Mouse (Mus musculus) ES-Bruce4 (cell line): ENCODE results near the gene Taok1. TPM values are rescaled to one million over a fixed set of nuclear protein-coding genes. Genes with fewer than 3 reads are reported as not detected.

Experiments
- H3K27ac ChIP-seq: 2 replicates; pipeline ENCODE4 v1.5.1; 2012; ENCODE audit warnings: low read length, inconsistent platforms; ENCODE audit not compliant: insufficient read depth
- H3K27me3 ChIP-seq: 2 replicates; pipeline ENCODE4 v1.6.1; 2012; ENCODE audit warnings: mild to moderate bottlenecking, low read length, inconsistent platforms; ENCODE audit not compliant: control insufficient read depth, poor library complexity, insufficient read depth, severe bottlenecking
- H3K36me3 ChIP-seq: 2 replicates; pipeline ENCODE4 v1.6.1; 2012; ENCODE audit warnings: inconsistent platforms, mild to moderate bottlenecking, low read length, moderate library complexity; ENCODE audit not compliant: control insufficient read depth, poor library complexity, insufficient read depth, severe bottlenecking
- H3K4me1 ChIP-seq: one replicate; pipeline ENCODE4 v1.8.1; 2011; ENCODE audit warnings: low read length; ENCODE audit not compliant: control insufficient read depth, insufficient read depth
- H3K4me3 ChIP-seq: 2 replicates; pipeline ENCODE4 v1.5.1; 2011; ENCODE audit warnings: low read depth, mild to moderate bottlenecking, low read length
- H3K9ac ChIP-seq: 2 replicates; pipeline ENCODE4 v1.6.1; 2012; ENCODE audit warnings: low read depth, mild to moderate bottlenecking, inconsistent platforms; ENCODE audit not compliant: poor library complexity, severe bottlenecking
- H3K9me3 ChIP-seq: replicated peaks from 2 replicates; pipeline ENCODE4 v1.6.1; 2012; ENCODE audit warnings: mild to moderate bottlenecking, low read length, inconsistent platforms; ENCODE audit not compliant: control insufficient read depth, poor library complexity, insufficient read depth, severe bottlenecking
- CTCF ChIP-seq: IDR thresholded peaks from one replicate; pipeline ENCODE4 v1.8.1; 2011; ENCODE audit warnings: low read depth, low read length
- EP300 ChIP-seq: IDR thresholded peaks from 2 replicates; pipeline ENCODE4 v1.6.1; 2011; ENCODE audit warnings: low read depth, low read length; ENCODE audit not compliant: insufficient read depth
- POLR2A ChIP-seq: IDR thresholded peaks from one replicate; pipeline ENCODE4 v1.8.1; 2011; ENCODE audit warnings: low read length; ENCODE audit not compliant: insufficient read depth
- polyA plus RNA-seq: library from polyadenylated mRNA; stranded (reverse); fragments of >200 nt; gene quantifications from 2 replicates; pipeline ENCODE4 v1.2.4, GENCODE M21; 2011; ENCODE audit warnings: low read depth; ENCODE audit not compliant: missing spikeins, insufficient read depth, insufficient read length

The Taok1 gene
- polyA plus RNA-seq, 1 experiment, result 50.5 TPM

GRCm38 (mm10) chr11:77641390-77641789 lies 33.8 kb upstream of the Taok1 start:
- Histone ChIP-seq H3K9ac (no peak overlapping the region), H3K36me3 (no peaks in the 10 kb centered on the region), H3K4me3 (no peak overlapping the region), H3K27me3 (no peaks in the 10 kb centered on the region), H3K9me3 (no peaks in the 10 kb centered on the region), H3K4me1 (no peaks in the 10 kb centered on the region), H3K27ac (no peak overlapping the region)
- no peak for TF ChIP-seq CTCF
- TF ChIP-seq POLR2A, result no peak
- TF ChIP-seq EP300, result no peak

DNA sequence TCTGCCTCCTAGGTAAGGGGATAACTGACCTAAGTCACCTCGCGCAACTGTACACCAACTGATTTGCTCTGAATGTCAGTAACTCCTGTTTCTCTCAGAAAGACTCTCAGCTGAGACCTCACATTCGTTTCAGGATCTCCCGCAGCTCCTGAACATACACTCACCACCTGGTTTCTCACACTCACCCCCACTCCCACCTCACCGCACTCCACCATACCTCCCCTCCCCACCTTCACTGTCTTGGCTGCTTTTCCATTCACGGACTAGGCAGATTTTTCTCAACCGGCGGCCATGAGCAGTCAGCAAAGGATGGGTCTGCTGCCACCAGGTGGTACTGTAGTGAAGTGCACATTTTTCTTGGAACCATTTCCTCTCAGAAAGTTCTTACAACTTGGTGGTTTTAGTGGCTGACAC lies 22.6 kb upstream of the Taok1 start:
- Histone ChIP-seq H3K4me1 (no peaks in the 10 kb centered on the region), H3K9ac (peak overlapping the region; percentile 61), H3K4me3 (peak overlapping the region; percentile 71), H3K9me3 (no peaks in the 10 kb centered on the region), H3K27ac (no peak overlapping the region), H3K27me3 (no peaks in the 10 kb centered on the region), H3K36me3 (no peaks in the 10 kb centered on the region)
- TF ChIP-seq POLR2A (no peak), EP300 (0 out of 2 replicates have a peak, but pooled peaks have one; percentile 38), CTCF (peak; percentile 86)

DNA sequence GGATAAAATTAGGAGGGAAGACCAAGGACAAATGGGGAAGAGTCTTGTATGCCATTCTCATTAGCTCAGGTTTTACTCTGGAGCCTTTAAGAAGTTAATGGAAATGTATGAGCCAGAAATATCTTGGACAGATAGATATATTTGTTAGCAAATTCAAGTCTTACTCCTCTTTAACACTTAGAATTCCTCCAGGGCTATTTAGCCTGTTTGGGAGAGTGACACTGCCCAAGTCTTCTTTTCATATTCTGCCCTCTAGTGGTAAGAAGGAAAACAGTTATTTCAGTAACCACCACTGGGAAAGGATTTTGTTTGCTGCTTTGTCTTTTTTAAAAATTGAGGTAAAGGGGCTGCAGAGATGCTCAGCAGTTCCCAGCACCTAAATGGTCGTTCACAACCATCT lies 21.9 kb upstream of the Taok1 start:
- H3K9ac ChIP-seq, result peak overlapping the region; percentile 61; the same call in 1 of the 2 replicates
- no peaks in the 10 kb centered on the region for H3K4me1 ChIP-seq
- TF ChIP-seq CTCF (no peak), EP300 (no peak), POLR2A (no peak)
- H3K27ac ChIP-seq, result no peak overlapping the region
- H3K9me3 ChIP-seq, result no peaks in the 10 kb centered on the region
- H3K36me3 ChIP-seq, result no peaks in the 10 kb centered on the region
- no peaks in the 10 kb centered on the region for H3K27me3 ChIP-seq
- no peak overlapping the region for H3K4me3 ChIP-seq

DNA sequence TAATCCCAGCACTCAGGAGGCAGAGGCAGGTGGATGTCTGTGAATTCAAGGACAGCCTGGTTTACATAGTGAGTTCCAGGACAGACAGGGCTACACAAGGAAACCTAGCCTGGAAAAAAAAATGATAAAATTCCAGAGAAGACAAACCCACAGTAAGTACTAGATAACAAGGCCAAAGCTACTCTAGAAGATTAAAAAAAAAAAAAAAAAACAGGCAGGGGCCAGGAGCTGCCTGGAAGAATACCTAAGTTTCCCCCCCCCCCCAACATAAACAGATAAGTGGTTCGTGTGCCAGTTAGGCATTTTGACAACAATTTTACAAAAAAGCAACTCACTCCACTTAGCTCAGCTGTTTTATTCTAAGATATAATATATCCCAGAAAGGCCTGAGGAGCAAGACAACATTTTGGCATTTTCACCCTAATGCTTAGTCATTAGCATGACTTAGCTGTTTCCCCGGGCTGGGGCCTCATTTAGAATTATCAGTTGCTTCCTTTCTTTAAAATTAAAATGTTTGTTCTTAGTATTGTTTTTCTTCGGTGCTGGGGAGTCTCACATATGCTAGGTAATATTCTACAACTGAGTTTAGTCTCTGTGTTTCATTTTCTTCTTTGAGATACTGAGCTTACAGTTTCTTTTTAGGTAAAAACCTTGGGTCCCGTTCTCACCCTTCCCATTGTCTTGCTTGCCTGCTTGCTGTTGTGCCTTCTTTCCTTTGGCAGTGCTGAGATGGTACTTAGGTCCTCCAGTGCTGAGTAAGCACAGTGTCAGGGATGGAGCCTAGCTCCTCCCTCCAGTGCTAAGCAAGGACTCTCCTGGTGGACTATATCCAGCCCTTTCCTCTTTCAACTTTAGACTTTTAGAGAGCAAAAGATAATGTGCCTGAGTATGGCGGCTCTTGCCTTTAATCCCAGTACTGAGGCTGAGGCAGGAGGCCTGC lies 19.3 kb upstream of the Taok1 start:
- no peak overlapping the region for H3K9ac ChIP-seq
- no peaks in the 10 kb centered on the region for H3K27me3 ChIP-seq
- no peak overlapping the region for H3K27ac ChIP-seq

GRCm38 (mm10) chr11:77625061-77625855 lies 17.6 kb upstream of the Taok1 start:
- Histone ChIP-seq H3K27ac (no peak overlapping the region), H3K9me3 (no peaks in the 10 kb centered on the region), H3K4me1 (no peaks in the 10 kb centered on the region), H3K4me3 (peak overlapping the region; percentile 40), H3K27me3 (no peaks in the 10 kb centered on the region), H3K9ac (0 out of 2 replicates have a peak overlapping the region, but pooled peaks have one; percentile 39), H3K36me3 (no peaks in the 10 kb centered on the region)
- no peak for TF ChIP-seq EP300
- no peak for TF ChIP-seq CTCF

More for the DNA sequence above, 19.3 kb upstream of the Taok1 start:
- no peak for TF ChIP-seq CTCF
- no peak for TF ChIP-seq EP300
- no peak for TF ChIP-seq POLR2A
- Histone ChIP-seq H3K36me3 (no peaks in the 10 kb centered on the region), H3K4me1 (no peaks in the 10 kb centered on the region), H3K9me3 (no peaks in the 10 kb centered on the region), H3K4me3 (no peak overlapping the region)
